Mouse (Mus musculus) midbrain, embryonic 11.5 days (tissue): ENCODE measurements around the gene Gm2163. TPM values are rescaled to one million over a fixed set of nuclear protein-coding genes. Genes with fewer than 3 reads are reported as not detected.
"Not testable (repeated sequence)": the region's sequence is repeated elsewhere in the genome, so short reads cannot be mapped to it uniquely, and the experiment has no call there.

Source experiments
- ATAC-seq: fragments of 200-750 bp; cut with Nextera tagmentation; 2 replicates; pipeline ENCODE4 v1.8.0; 2017; ENCODE audit warnings: moderate TSS enrichment, moderate library complexity; ENCODE audit not compliant: low FRiP score
- DNase-seq: peaks from one replicate; pipeline ENCODE4 v3.0.0; 2015; ENCODE audit warnings: low spot score; ENCODE audit errors: missing footprints
- H3K27ac ChIP-seq: fragments of 300-500 bp; sonication (generic); 2 replicates; pipeline ENCODE4 v1.5.1; 2014; ENCODE audit warnings: low read depth, low read length
- H3K27me3 ChIP-seq: fragments of 300-500 bp; sonication (generic); 2 replicates; pipeline ENCODE4 v1.6.1; 2014; ENCODE audit warnings: mild to moderate bottlenecking, low read length, moderate library complexity, mixed read lengths; ENCODE audit not compliant: control insufficient read depth, insufficient read depth
- H3K36me3 ChIP-seq: fragments of 300-500 bp; sonication (generic); 2 replicates; pipeline ENCODE4 v1.6.1; 2014; ENCODE audit warnings: mild to moderate bottlenecking, low read length, moderate library complexity, mixed read lengths; ENCODE audit not compliant: control insufficient read depth, insufficient read depth
- H3K4me1 ChIP-seq: fragments of 300-500 bp; sonication (generic); 2 replicates; pipeline ENCODE4 v1.6.1; 2014; ENCODE audit warnings: low read length; ENCODE audit not compliant: control insufficient read depth, insufficient read depth
- H3K4me2 ChIP-seq: fragments of 300-500 bp; sonication (generic); 2 replicates; pipeline ENCODE4 v1.6.1; 2014; ENCODE audit warnings: mild to moderate bottlenecking, moderate library complexity
- H3K4me3 ChIP-seq: fragments of 300-500 bp; sonication (generic); 2 replicates; pipeline ENCODE4 v1.5.1; 2014; ENCODE audit warnings: low read depth, low read length
- H3K9ac ChIP-seq: fragments of 300-500 bp; sonication (generic); 2 replicates; pipeline ENCODE4 v1.6.1; 2014; ENCODE audit warnings: low read length
- H3K9me3 ChIP-seq: fragments of 300-500 bp; sonication (generic); 2 replicates; pipeline ENCODE4 v1.6.1; 2016; ENCODE audit warnings: low read length; ENCODE audit not compliant: control insufficient read depth
- WGBS: fragments of 180-500 bp; shearing (Covaris S2); extraction: QIAGEN DNeasy Blood & Tissue Kit; methylation state at CpG from one replicate; pipeline ENCODE4 v1.1.7; 2014; 5-methylcytosine and 5-hydroxymethylcytosine counted together
- polyA plus RNA-seq: library from polyadenylated mRNA; unstranded; fragments of >200 nt; fragmentation: Nextera tagmentation; extraction: Ambion mirVana; gene quantifications from 2 replicates; pipeline ENCODE4 v1.2.1, GENCODE M21; 2014

Gene Gm2163
- not detected in 2 replicates for polyA plus RNA-seq

DNA sequence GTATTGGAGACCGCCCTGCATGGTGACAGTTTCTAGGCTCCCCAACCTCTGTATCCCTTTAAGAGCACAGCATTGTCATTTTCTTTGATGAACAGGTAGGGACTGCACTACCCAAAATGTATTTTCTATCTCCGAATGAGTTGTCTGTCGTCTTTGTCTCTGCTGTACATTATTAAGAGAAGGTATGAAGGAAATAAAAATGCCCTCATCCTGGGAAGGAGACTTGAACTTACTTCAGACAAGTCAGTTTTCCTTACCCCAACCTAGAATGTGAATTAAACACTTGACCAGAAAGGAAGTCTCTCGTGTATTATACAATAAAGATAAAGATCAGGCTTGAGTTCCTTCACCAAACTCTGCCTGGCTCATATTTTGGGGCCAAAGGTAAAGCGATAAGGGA, at the start of gene Gm2163:
Gene Gm2163 (plus strand): TSS at position 301 of the 400 bp plus-strand sequence.
- H3K4me3 ChIP-seq, H3K4me1 ChIP-seq, H3K27ac ChIP-seq, ATAC-seq, H3K4me2 ChIP-seq, H3K27me3 ChIP-seq, DNase-seq, H3K9me3 ChIP-seq, H3K9ac ChIP-seq, H3K36me3 ChIP-seq: not testable (repeated sequence)
- no CpG with 5 or more reads among the region's 5 CpGs for WGBS

GRCm38 (mm10) chr4:42439078-42439477, 27.5 kb upstream of the Gm2163 start, which contains the start of gene Gm21586:
TSS of gene Gm21586 (plus strand) at chr4:42439378.
- not testable (repeated sequence) for H3K9me3 ChIP-seq, ATAC-seq, H3K4me3 ChIP-seq, H3K27me3 ChIP-seq, H3K4me1 ChIP-seq, H3K4me2 ChIP-seq, H3K27ac ChIP-seq, H3K36me3 ChIP-seq, DNase-seq, H3K9ac ChIP-seq
- no CpG with 5 or more reads among the region's 18 CpGs for WGBS

GRCm38 (mm10) chr4:42528075-42528474, 61.5 kb downstream of the Gm2163 start, which contains the start of gene Fam205a2:
TSS of gene Fam205a2 (minus strand) at chr4:42528175.
- H3K27ac ChIP-seq, H3K9ac ChIP-seq, H3K27me3 ChIP-seq, H3K4me2 ChIP-seq, H3K4me3 ChIP-seq, H3K36me3 ChIP-seq, ATAC-seq, DNase-seq, H3K4me1 ChIP-seq, H3K9me3 ChIP-seq: not testable (repeated sequence)
- WGBS = no CpG with 5 or more reads among the region's 1 CpGs

DNA sequence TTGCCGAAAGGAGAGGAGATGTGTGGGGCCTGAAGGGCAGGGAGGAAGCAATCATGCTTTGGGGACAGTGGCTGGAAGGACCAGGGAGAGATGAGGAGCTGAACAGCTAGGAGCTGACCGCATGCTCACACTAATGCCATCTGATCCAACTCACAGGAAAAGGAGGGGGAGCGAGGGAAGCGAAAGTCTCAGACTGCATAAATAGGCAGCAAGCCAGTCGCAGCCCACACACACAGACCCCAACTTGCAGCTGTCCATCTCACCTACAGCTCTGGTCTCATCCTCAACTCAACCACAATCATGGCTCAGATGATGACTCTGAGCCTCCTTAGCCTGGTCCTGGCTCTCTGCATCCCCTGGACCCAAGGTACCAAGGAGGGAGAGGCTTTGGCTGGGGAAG, 145.3 kb downstream of the Gm2163 start, which contains the start of gene Gm10591:
Gene Gm10591 (plus strand): TSS at position 301 of the 400 bp plus-strand sequence.
- H3K27me3 ChIP-seq, H3K36me3 ChIP-seq, H3K9ac ChIP-seq, H3K4me2 ChIP-seq, ATAC-seq, H3K4me1 ChIP-seq, H3K27ac ChIP-seq, H3K9me3 ChIP-seq, DNase-seq, H3K4me3 ChIP-seq: not testable (repeated sequence)
- no CpG with 5 or more reads among the region's 5 CpGs for WGBS

DNA sequence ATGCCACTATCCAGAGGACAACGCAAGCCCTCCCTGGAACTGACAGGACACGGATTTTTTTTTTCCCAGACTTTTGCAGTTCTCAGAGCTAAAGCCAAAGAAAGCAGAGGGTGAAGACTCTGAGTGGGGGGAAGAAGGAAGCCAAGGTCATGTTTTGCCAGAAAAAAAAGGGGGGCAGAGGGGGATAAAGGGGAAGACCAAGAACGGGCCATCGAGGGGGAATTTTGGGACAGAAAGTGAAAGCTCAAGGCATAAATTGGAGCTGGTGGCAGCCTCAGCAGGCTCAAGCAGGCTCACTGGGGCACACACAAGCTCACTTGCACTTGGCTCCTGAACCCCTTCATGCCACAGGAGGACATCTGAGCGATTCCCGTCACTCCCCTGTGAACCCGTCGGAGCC, 162.9 kb downstream of the Gm2163 start, which contains the start of gene Gm2564:
Gene Gm2564 (plus strand): TSS at position 301 of the 400 bp plus-strand sequence.
- not testable (repeated sequence) for H3K4me1 ChIP-seq, H3K27me3 ChIP-seq, ATAC-seq

More for the DNA sequence above, 162.9 kb downstream of the Gm2163 start, which contains the start of gene Gm2564:
- no CpG with 5 or more reads among the region's 8 CpGs for WGBS
- not testable (repeated sequence) for H3K27ac ChIP-seq, H3K36me3 ChIP-seq, H3K9me3 ChIP-seq, H3K4me2 ChIP-seq, H3K9ac ChIP-seq, H3K4me3 ChIP-seq, DNase-seq

Other genes with a start within 250 kb of the Gm2163 start
- not detected in 2 replicates for gene Gm10600, start 226.1 kb upstream of the Gm2163 start, polyA plus RNA-seq
- not detected in 2 replicates for gene Ccl21b, start 211.0 kb upstream of the Gm2163 start, polyA plus RNA-seq
- not detected in 2 replicates for gene Gm21953, start 172.5 kb upstream of the Gm2163 start, polyA plus RNA-seq
- not detected in 2 replicates for gene Fam205a3, start 148.4 kb upstream of the Gm2163 start, polyA plus RNA-seq
- gene Gm21586, start 27.4 kb upstream of the Gm2163 start, polyA plus RNA-seq = not detected in 2 replicates
- not detected in 2 replicates for gene Fam205a2, start 61.4 kb downstream of the Gm2163 start, polyA plus RNA-seq
- not detected in 2 replicates for gene Gm10591, start 145.4 kb downstream of the Gm2163 start, polyA plus RNA-seq
- not detected in 2 replicates for gene Gm2564, start 163.0 kb downstream of the Gm2163 start, polyA plus RNA-seq
- not detected in 2 replicates for gene Ccl27b, start 188.5 kb downstream of the Gm2163 start, polyA plus RNA-seq
- not detected in 2 replicates for gene Il11ra2, start 195.1 kb downstream of the Gm2163 start, polyA plus RNA-seq